Mouse (Mus musculus): Measurements from ENCODE around the gene Aagab. TPM values are rescaled to one million over a fixed set of nuclear protein-coding genes. Genes with fewer than 3 reads are reported as not detected.

Aagab gene
- polyA plus RNA-seq, 1 experiment from 2014 or later, result 48.3 TPM

- Histone ChIP-seq H3K27me3 (ENCODE audit: control insufficient read depth, insufficient read depth, low read length) (no peaks in the 10 kb centered on the region), H3K4me2 (ENCODE audit: low read depth, low read length, severe bottlenecking) (no peak overlapping the region), H3K4me1 (replicated peaks; ENCODE audit: control insufficient read depth, insufficient read depth, low read length) (peaks cover 15% of the 10 kb centered on the region; the same call in 1 of the 2 replicates), H3K9ac (ENCODE audit: low read length) (no peak overlapping the region), H3K27ac (ENCODE audit: low read depth, low read length) (no peak overlapping the region), H3K9me3 (ENCODE audit: control insufficient read depth, low read length) (no peaks in the 10 kb centered on the region), H3K4me3 (ENCODE audit: low read depth, low read length) (no peak overlapping the region), H3K36me3 (ENCODE audit: control insufficient read depth, insufficient read depth, low read length) (no peaks in the 10 kb centered on the region)
- ATAC-seq (replicated peaks; ENCODE audit: low FRiP score) (no peak), DNase-seq (ENCODE audit: low spot score) (no peak)
- 97% methylated on average over 2 of the region's 2 CpGs for WGBS
Observed at GRCm38 (mm10) chr9:63609776-63610175, 7.3 kb downstream of the Aagab start.

DNA sequence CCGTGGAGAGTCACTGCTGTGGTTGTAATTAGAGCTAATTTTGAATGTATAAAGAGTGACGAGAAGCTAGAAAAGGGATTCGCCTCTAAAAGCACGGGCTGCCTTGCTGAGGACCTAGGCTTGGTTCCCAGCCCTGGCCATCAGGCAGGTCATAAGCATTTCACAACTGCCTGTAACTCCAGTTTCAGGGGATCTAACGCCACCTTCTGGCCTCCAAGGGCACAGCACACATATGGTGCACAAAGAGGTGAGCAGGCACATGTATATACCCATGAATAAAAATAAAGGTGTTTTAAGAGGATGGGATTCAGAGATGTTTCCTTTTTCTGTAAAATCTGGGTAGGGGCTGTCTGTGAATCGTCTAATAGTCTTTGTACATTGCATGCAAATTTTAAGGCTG is 7.8 kb downstream of the Aagab start:
- Histone ChIP-seq H3K27ac (ENCODE audit: low read depth, low read length) (no peak overlapping the region), H3K36me3 (ENCODE audit: control insufficient read depth, insufficient read depth, low read length) (no peaks in the 10 kb centered on the region), H3K4me3 (ENCODE audit: low read depth, low read length) (no peak overlapping the region), H3K4me1 (replicated peaks; ENCODE audit: control insufficient read depth, insufficient read depth, low read length) (peaks cover 15% of the 10 kb centered on the region; the same call in 1 of the 2 replicates), H3K9ac (ENCODE audit: low read length) (no peak overlapping the region), H3K27me3 (ENCODE audit: control insufficient read depth, insufficient read depth, low read length) (no peaks in the 10 kb centered on the region), H3K4me2 (ENCODE audit: low read depth, low read length, severe bottlenecking) (no peak overlapping the region), H3K9me3 (ENCODE audit: control insufficient read depth, low read length) (no peaks in the 10 kb centered on the region)
- ATAC-seq (replicated peaks; ENCODE audit: low FRiP score) (no peak), DNase-seq (ENCODE audit: low spot score) (no peak)
- 88% methylated on average over 6 of the region's 6 CpGs for WGBS

- Histone ChIP-seq H3K9me3 (ENCODE audit: control insufficient read depth, low read length) (no peaks in the 10 kb centered on the region), H3K4me3 (ENCODE audit: low read depth, low read length) (no peak overlapping the region), H3K27ac (ENCODE audit: low read depth, low read length) (no peak overlapping the region), H3K4me1 (replicated peaks; ENCODE audit: control insufficient read depth, insufficient read depth, low read length) (peaks cover 15% of the 10 kb centered on the region; the same call in 1 of the 2 replicates), H3K4me2 (ENCODE audit: low read depth, low read length, severe bottlenecking) (no peak overlapping the region), H3K36me3 (ENCODE audit: control insufficient read depth, insufficient read depth, low read length) (no peaks in the 10 kb centered on the region), H3K27me3 (ENCODE audit: control insufficient read depth, insufficient read depth, low read length) (no peaks in the 10 kb centered on the region), H3K9ac (ENCODE audit: low read length) (0 out of 2 replicates have a peak overlapping the region, but pooled peaks have one; percentile 2)
- ATAC-seq (replicated peaks; ENCODE audit: low FRiP score) (no peak), DNase-seq (ENCODE audit: low spot score) (peak; percentile 58)
- WGBS, result 14% methylated on average over 13 of the region's 13 CpGs
Observed at GRCm38 (mm10) chr9:63610841-63611366, 8.4 kb downstream of the Aagab start.

DNA sequence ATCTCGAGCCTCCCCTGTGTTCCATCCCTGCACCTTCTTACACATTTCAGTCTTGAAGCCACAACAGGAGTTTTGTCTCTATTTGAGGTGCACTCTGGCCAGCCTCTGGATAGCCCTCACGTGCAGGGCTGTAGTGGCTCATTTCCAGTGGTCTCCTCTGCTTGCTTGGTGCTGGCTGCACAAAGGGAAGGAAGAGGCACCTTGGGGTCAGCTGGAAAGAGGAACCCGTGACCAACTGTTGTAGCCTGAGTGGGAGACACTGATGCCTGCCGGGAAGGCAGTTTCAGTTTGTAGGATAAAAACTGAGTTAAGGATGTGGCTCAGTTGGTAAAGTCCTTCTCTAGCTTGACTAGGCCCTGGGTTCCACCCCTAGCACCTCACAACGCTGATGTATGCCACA is 9.5 kb downstream of the Aagab start:
- Histone ChIP-seq H3K36me3 (ENCODE audit: control insufficient read depth, insufficient read depth, low read length) (no peaks in the 10 kb centered on the region; the same call in 1 of the 2 replicates), H3K27ac (ENCODE audit: low read depth, low read length) (no peak overlapping the region), H3K9ac (ENCODE audit: low read length) (no peak overlapping the region), H3K9me3 (ENCODE audit: control insufficient read depth, low read length) (no peaks in the 10 kb centered on the region), H3K4me3 (ENCODE audit: low read depth, low read length) (no peak overlapping the region), H3K27me3 (ENCODE audit: control insufficient read depth, insufficient read depth, low read length) (no peaks in the 10 kb centered on the region), H3K4me2 (ENCODE audit: low read depth, low read length, severe bottlenecking) (no peak overlapping the region), H3K4me1 (replicated peaks; ENCODE audit: control insufficient read depth, insufficient read depth, low read length) (peaks cover 15% of the 10 kb centered on the region; the same call in 1 of the 2 replicates)
- ATAC-seq (replicated peaks; ENCODE audit: low FRiP score), result no peak
- DNase-seq (ENCODE audit: low spot score), result no peak
- 69% methylated on average over 5 of the region's 5 CpGs for WGBS

DNA sequence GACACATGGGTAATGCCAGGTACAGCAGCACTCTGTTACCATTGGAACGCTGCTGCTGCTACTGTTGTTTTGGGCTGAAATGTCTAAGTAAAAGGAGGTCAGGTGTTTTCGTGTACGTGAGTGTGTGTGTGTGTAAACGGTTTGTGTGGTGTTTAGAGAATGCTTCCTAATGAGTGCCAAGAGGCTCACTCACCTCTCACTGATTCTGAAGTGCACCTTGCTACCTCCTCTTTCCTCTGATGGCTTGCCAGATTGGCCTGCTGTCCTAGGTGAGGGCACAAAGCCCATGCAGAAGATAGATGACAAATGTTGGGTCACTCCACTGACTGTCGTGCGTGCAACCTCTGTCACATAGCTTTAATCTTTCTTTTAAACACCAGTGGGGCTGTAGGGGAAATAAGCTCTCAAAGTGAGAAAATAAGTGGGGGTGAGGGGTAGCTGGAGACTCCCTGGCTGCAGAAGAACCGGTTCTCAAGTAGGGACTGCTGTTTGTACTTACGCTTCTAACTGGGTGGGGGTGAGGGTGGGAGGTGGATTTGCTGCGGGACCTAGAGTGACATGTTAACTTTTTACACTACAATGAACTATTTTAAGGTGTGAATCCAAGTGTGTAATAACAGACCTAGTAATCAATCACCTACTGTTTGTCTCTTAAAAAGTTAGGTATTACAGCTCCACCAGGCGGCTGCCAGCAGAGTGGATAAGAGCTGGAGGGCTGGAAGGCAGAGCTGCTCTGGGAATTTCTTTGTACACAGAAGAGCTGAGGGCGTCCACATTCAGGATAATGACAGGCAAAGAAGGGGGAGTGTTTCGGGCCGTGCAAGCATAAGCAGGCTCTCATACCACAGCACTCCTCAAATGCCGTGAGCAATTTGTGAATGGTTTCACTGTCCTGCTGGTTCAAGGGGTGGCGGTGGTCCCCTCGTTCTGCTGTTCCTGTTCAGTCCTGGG is 10.4 kb downstream of the Aagab start:
- H3K4me1 ChIP-seq (replicated peaks; ENCODE audit: control insufficient read depth, insufficient read depth, low read length), result peaks cover 15% of the 10 kb centered on the region; the same call in 1 of the 2 replicates
- H3K27me3 ChIP-seq (ENCODE audit: control insufficient read depth, insufficient read depth, low read length), result no peaks in the 10 kb centered on the region
- no peak overlapping the region for H3K4me2 ChIP-seq (ENCODE audit: low read depth, low read length, severe bottlenecking)
- H3K36me3 ChIP-seq (ENCODE audit: control insufficient read depth, insufficient read depth, low read length), result no peaks in the 10 kb centered on the region; the same call in 1 of the 2 replicates
- no peak overlapping the region for H3K9ac ChIP-seq (ENCODE audit: low read length)
- H3K9me3 ChIP-seq (ENCODE audit: control insufficient read depth, low read length), result no peaks in the 10 kb centered on the region
- WGBS, result 46% methylated on average over 16 of the region's 16 CpGs
- H3K27ac ChIP-seq (ENCODE audit: low read depth, low read length), result no peak overlapping the region
- 0 out of 2 replicates have a peak, but pooled peaks have one; percentile 27 for ATAC-seq (replicated peaks; ENCODE audit: low FRiP score)
- DNase-seq (ENCODE audit: low spot score), result peak; percentile 59
- H3K4me3 ChIP-seq (ENCODE audit: low read depth, low read length), result no peak overlapping the region

DNA sequence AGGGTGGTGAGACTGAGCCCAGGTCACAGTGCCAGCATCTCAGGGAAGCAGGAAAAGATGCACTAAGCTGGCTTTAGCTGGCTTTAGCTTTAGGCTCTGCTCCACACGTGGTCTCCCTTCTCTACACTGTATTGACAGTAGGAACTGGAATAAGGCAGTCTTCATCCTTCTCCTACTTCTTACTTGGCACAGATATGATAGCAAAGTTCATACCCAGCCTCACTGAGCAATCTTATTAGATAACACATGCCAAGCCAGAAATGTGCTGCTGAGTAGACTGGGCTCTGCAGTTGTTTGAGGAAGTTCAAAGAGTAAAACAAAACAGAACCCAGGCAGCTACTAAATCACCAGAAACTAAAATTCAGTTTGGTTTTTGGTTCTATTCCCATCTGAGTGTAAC is 11.1 kb downstream of the Aagab start:
- Histone ChIP-seq H3K4me2 (ENCODE audit: low read depth, low read length, severe bottlenecking) (no peak overlapping the region), H3K4me1 (replicated peaks; ENCODE audit: control insufficient read depth, insufficient read depth, low read length) (peaks cover 15% of the 10 kb centered on the region; the same call in 1 of the 2 replicates), H3K9me3 (ENCODE audit: control insufficient read depth, low read length) (no peaks in the 10 kb centered on the region), H3K4me3 (ENCODE audit: low read depth, low read length) (no peak overlapping the region), H3K36me3 (ENCODE audit: control insufficient read depth, insufficient read depth, low read length) (no peaks in the 10 kb centered on the region; the same call in 1 of the 2 replicates), H3K27ac (ENCODE audit: low read depth, low read length) (no peak overlapping the region), H3K27me3 (ENCODE audit: control insufficient read depth, insufficient read depth, low read length) (no peaks in the 10 kb centered on the region), H3K9ac (ENCODE audit: low read length) (no peak overlapping the region)
- DNase-seq (ENCODE audit: low spot score) (no peak), ATAC-seq (replicated peaks; ENCODE audit: low FRiP score) (no peak)
- WGBS, result 28% methylated on average over 1 of the region's 1 CpGs

DNA sequence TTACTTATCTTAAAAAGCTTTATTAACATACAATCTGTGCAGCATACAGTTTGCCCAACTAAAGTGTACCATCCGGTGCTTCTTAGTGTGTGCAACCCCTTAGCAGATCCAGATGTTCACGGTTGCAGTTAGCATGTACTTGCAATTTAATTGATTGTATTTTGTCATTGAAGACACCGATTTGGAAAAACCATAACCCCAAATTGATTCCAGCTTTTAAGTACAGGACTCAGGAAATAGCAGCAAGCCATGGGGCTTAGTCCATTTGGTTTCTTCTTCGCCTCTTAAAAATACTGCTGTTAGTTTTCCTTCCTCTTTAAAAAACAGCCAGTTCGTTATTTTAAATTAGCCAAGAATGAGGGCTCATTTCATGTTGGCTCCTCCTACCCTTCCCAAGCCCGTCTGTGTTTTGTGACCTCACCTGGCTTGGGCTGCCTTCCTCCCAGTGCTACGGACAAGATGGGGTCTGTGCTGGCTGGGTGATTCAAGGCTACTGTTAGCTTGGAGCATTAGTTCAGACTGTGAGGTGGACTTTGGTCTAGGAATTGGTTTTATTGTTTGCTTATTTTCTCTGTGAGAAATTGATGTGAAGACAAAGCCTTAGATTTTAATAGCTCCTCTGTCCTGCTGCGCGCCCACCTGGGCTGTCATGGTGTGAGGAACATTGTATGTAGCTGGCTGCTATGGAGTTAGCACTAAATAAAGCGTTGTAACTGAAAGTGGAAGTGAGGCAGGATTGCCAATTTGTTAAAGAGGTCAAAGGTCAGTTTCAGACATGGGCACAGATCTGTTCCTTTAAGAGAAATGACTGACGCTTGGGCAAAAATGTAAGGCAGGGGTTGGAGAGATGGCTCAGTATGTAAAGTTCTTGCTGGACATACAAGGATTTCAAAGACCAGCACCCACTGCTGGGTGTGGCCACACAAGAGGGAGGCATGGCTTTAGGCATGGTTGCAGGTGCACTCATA is 11.8 kb downstream of the Aagab start:
- no peak for DNase-seq (ENCODE audit: low spot score)
- H3K9me3 ChIP-seq (ENCODE audit: control insufficient read depth, low read length), result no peaks in the 10 kb centered on the region

DNA sequence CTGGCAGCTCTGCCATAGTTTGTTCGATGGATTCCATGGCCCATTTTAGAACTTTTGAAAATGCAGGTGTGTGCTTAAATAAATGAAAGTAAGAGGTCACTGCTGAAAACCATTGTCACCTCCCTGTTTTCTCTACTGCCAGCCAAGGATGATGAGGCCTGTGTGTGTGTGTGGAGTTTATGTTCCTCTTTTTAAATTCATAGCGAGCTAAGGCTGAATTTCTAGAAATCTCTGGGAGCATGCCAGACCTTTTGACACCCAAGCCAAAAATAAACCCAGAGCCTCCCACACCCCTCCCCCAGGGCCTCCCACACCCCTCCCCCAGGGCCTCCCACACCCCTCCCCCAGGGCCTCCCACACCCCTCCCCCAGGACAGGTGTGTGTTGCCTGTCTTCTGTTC is 15.5 kb downstream of the Aagab start:
- no peaks in the 10 kb centered on the region; the same call in 1 of the 2 replicates for H3K36me3 ChIP-seq (ENCODE audit: control insufficient read depth, insufficient read depth, low read length)
- DNase-seq (ENCODE audit: low spot score) (no peak), ATAC-seq (replicated peaks; ENCODE audit: low FRiP score) (no peak)
- no peak overlapping the region for H3K9ac ChIP-seq (ENCODE audit: low read length)
- no peak overlapping the region for H3K4me3 ChIP-seq (ENCODE audit: low read depth, low read length)
- no peak overlapping the region for H3K4me2 ChIP-seq (ENCODE audit: low read depth, low read length, severe bottlenecking)
- no peak overlapping the region for H3K27ac ChIP-seq (ENCODE audit: low read depth, low read length)
- WGBS, result 93% methylated on average over 2 of the region's 2 CpGs
- H3K27me3 ChIP-seq (ENCODE audit: control insufficient read depth, insufficient read depth, low read length), result no peaks in the 10 kb centered on the region
- no peaks in the 10 kb centered on the region for H3K9me3 ChIP-seq (ENCODE audit: control insufficient read depth, low read length)
- peaks cover 6% of the 10 kb centered on the region; the same call in 1 of the 2 replicates for H3K4me1 ChIP-seq (replicated peaks; ENCODE audit: control insufficient read depth, insufficient read depth, low read length)

More for the DNA sequence above, 11.8 kb downstream of the Aagab start:
- Histone ChIP-seq H3K9ac (ENCODE audit: low read length) (no peak overlapping the region), H3K4me2 (ENCODE audit: low read depth, low read length, severe bottlenecking) (no peak overlapping the region), H3K36me3 (ENCODE audit: control insufficient read depth, insufficient read depth, low read length) (no peaks in the 10 kb centered on the region; the same call in 1 of the 2 replicates), H3K4me3 (ENCODE audit: low read depth, low read length) (no peak overlapping the region), H3K27ac (ENCODE audit: low read depth, low read length) (no peak overlapping the region), H3K27me3 (ENCODE audit: control insufficient read depth, insufficient read depth, low read length) (no peaks in the 10 kb centered on the region), H3K4me1 (replicated peaks; ENCODE audit: control insufficient read depth, insufficient read depth, low read length) (peaks cover 15% of the 10 kb centered on the region; the same call in 1 of the 2 replicates)
- WGBS, result 74% methylated on average over 11 of the region's 11 CpGs
- no peak for ATAC-seq (replicated peaks; ENCODE audit: low FRiP score)
